Mouse (Mus musculus): Measurements from ENCODE around the gene Gm2897. TPM values are rescaled to one million over a fixed set of nuclear protein-coding genes. Genes with fewer than 3 reads are reported as not detected.
"Not testable (repeated sequence)": the region's sequence is repeated elsewhere in the genome, so short reads cannot be mapped to it uniquely, and the experiment has no call there.

Gm2897 gene
- not detected in 2 replicates for polyA plus RNA-seq (2012; ENCODE audit: insufficient read depth, low replicate concordance)

DNA sequence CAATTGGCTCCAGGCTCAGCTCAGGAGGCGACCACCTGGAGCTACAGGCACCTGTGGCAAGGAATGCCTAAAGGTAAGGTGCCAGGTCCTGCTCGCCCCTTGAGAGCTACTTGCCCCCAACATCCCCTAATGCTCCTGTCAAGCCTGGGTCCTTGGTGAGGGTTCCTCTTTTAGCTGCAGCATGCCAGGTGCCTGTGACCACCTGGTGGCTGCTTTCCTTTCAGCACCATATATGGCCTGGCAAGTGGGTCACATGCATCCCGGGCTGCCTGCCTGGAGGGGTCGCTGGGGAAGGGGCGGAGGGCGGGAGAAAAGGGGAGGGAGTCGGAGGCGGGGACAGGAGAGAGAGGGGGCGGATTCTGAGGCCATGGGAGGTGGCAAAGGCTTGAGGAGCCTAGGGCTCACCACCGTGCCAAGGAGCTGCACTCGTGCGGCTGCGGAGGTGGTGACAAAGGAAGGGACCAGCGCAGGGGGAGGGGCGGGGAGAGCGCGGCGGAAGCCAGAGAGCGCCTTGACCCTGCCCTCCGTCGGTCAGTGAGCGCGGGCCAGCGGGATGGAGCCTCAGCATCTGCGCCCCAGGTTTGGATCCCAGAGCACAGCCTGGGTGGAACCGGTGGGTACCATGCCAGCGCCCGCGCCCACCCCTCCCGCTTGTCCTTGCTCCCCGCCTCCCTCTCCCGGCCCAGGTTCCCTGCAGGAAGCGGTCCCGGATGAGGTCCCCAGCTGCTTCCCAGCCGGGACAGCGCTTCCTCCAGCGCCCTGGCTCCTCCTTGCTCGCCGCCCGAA is at the start of gene Gm2897:
Gene Gm2897 (plus strand): TSS at position 559 of the 786 bp plus-strand sequence.
- not testable (repeated sequence) for H3K4me3 ChIP-seq (replicated peaks); H3K9me3 ChIP-seq; H3K27me3 ChIP-seq (replicated peaks); H3K4me1 ChIP-seq; H3K36me3 ChIP-seq (replicated peaks; ENCODE audit: low read length)

DNA sequence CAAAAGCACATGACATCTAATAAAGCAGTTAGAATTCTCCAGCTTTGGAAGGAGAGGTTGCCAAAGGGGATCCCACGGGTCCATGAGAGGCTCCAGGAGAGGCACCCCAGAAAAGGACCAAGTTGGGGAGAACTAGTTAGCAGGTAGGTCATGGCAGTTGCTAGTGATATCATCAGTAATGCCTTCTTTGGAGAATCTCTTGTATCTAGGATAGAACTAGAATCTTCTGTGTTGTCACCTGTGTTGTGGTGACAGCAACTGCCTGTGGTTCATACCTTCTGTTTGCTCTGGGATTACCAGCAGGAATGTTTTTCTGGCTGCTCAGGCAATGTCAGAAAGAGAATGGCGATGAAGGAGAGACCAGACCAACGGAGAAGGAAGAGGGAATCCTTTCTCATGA is 19.4 kb upstream of the Gm2897 start, which contains the start of gene Gm2888:
Gene Gm2888 (plus strand): TSS at position 301 of the 400 bp plus-strand sequence.
- not testable (repeated sequence) for H3K4me1 ChIP-seq

DNA sequence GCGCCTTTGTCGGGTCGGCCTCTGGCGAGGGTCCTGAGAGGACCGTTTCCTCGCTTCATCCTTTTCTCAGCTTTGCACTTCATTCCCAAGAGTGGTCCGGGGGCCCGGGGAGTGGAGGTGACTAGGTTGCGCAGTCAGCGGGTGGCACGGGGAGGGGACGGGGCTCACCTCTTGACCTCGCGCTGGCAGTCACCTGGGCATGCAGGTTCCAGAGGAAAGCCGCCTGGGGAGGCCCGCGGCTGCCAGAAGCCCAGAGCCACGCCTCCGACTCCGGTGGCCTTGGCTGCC is 372 bp downstream of the Gm2897 start:
- not testable (repeated sequence) for H3K27me3 ChIP-seq (replicated peaks); H3K4me1 ChIP-seq; H3K9me3 ChIP-seq; H3K36me3 ChIP-seq (replicated peaks; ENCODE audit: low read length); H3K4me3 ChIP-seq (replicated peaks)

More for the DNA sequence above, 19.4 kb upstream of the Gm2897 start, which contains the start of gene Gm2888:
- not testable (repeated sequence) for H3K4me3 ChIP-seq (replicated peaks); H3K36me3 ChIP-seq (replicated peaks; ENCODE audit: low read length); H3K27me3 ChIP-seq (replicated peaks); H3K9me3 ChIP-seq

DNA sequence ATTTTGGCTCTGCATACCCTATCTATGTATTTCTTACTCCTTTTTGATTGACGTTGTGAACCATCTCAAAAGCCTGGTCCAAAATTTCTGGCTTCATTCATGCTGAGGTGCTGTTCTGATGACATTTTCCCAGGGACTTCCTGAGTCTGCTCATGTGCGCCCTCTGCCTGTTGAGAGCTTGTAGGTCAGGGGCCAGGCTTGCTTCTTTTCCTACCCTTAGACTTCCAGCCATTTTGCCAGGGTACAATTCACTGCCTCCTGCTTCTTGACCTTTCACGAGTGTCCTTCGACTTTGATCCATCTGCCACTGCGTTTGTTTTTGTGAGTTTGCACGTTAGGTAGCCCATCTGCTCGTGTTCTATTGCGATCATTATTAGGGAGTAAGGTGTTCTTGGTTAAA is 1.0 kb downstream of the Gm2897 start:
- H3K4me1 ChIP-seq; H3K4me3 ChIP-seq (replicated peaks); H3K9me3 ChIP-seq; H3K27me3 ChIP-seq (replicated peaks); H3K36me3 ChIP-seq (replicated peaks; ENCODE audit: low read length): not testable (repeated sequence)

DNA sequence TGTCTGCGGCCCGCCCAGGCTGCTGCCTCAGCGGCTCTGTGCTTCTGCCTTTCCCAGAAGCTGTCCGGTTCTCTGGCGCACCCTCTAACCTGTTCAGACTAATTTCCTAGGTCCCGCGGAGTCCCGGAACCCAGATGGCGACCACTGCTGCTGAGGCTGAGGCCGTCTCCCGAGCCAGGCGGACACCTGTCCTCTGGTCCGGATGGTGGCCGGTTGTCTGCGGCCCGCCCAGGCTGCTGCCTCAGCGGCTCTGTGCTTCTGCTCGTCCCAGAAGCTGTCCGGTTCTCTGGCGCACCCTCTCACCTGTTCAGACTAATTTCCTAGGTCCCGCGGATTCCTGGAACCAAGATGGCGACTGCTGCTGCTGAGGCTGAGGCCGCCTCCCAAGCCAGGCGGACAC is 67.0 kb downstream of the Gm2897 start:
- not testable (repeated sequence) for H3K9me3 ChIP-seq; H3K36me3 ChIP-seq (replicated peaks; ENCODE audit: low read length); H3K27me3 ChIP-seq (replicated peaks); H3K4me3 ChIP-seq (replicated peaks); H3K4me1 ChIP-seq

Other genes starting within 250 kb of the Gm2897 start
- not detected in 2 replicates for gene Gm2888, start 19.3 kb upstream of the Gm2897 start, polyA plus RNA-seq (2012; ENCODE audit: insufficient read depth, low replicate concordance)
- not detected in 2 replicates for gene Gm10340, start 84.7 kb downstream of the Gm2897 start, polyA plus RNA-seq (2012; ENCODE audit: insufficient read depth, low replicate concordance)
- gene Gm5795, start 139.0 kb downstream of the Gm2897 start, polyA plus RNA-seq (2012; ENCODE audit: insufficient read depth, low replicate concordance) = 0.06 TPM in 1 of 2 replicates, not detected in the other
- gene D830030K20Rik, start 159.2 kb downstream of the Gm2897 start, polyA plus RNA-seq (2012; ENCODE audit: insufficient read depth, low replicate concordance) = 0.41 TPM in 1 of 2 replicates, not detected in the other

Measured in megakaryocyte, embryonic 14.5 days (primary cell).